Mouse (Mus musculus) lung, adult 18-20 months (tissue): Measurements from ENCODE around the gene Tat.
A peak's percentile ranks its signal among the peaks of the same experiment; 100 is the strongest.

ENCODE experiments used
- DNase-seq, 2 experiments: peaks; one replicate each; pipeline ENCODE4 v3.0.0; 2022; ENCODE audit warnings: mixed read lengths in 2 of 2

Tat gene

GRCm38 (mm10) chr8:109983944-109984343 lies 6.3 kb upstream of the Tat start:
- no peak for DNase-seq

- no peak for DNase-seq
Observed at GRCm38 (mm10) chr8:109986384-109986783, 3.9 kb upstream of the Tat start.

GRCm38 (mm10) chr8:109987776-109988175 lies 2.5 kb upstream of the Tat start:
- DNase-seq, result peak; percentile 26 to 31

- DNase-seq, result no peak
Observed at GRCm38 (mm10) chr8:109989151-109989550, 1.1 kb upstream of the Tat start.

- DNase-seq, result no peak
Observed at GRCm38 (mm10) chr8:109992166-109992565, 1.9 kb downstream of the Tat start.

- DNase-seq, result no peak
Observed at GRCm38 (mm10) chr8:109992951-109993350, 2.7 kb downstream of the Tat start.

- DNase-seq, result no peak
Observed at GRCm38 (mm10) chr8:109997381-109997780, 7.1 kb downstream of the Tat start.

GRCm38 (mm10) chr8:109998066-109998465 lies 7.8 kb downstream of the Tat start:
- DNase-seq, result no peak

GRCm38 (mm10) chr8:109999974-110000373 lies 9.7 kb downstream of the Tat start:
- DNase-seq, result no peak

- DNase-seq, result peak in 1 of 2 experiments; percentile 31
Observed at GRCm38 (mm10) chr8:110002953-110003352, 12.7 kb downstream of the Tat start.

GRCm38 (mm10) chr8:110004300-110004699 lies 14.1 kb downstream of the Tat start:
- DNase-seq, result no peak

- DNase-seq, result no peak
Observed at GRCm38 (mm10) chr8:110006312-110007023, 16.2 kb downstream of the Tat start.

- no peak for DNase-seq
Observed at GRCm38 (mm10) chr8:110008228-110008994, 18.2 kb downstream of the Tat start.

- DNase-seq, result no peak
Observed at GRCm38 (mm10) chr8:110008995-110009446, 18.8 kb downstream of the Tat start.

- DNase-seq, result peak; percentile 33 to 45
Observed at GRCm38 (mm10) chr8:110010868-110011267, 20.6 kb downstream of the Tat start.

- DNase-seq, result no peak
Observed at GRCm38 (mm10) chr8:110022081-110022480, 31.8 kb downstream of the Tat start.

GRCm38 (mm10) chr8:110022768-110023344 lies 32.6 kb downstream of the Tat start:
- no peak for DNase-seq

- peak in 1 of 2 experiments; percentile 17 for DNase-seq
Observed at GRCm38 (mm10) chr8:110033771-110034170, 43.5 kb downstream of the Tat start.

GRCm38 (mm10) chr8:110034331-110034730 lies 44.1 kb downstream of the Tat start:
- no peak for DNase-seq

GRCm38 (mm10) chr8:110036156-110036555 lies 45.9 kb downstream of the Tat start:
- DNase-seq, result no peak

GRCm38 (mm10) chr8:110039216-110039615 lies 49.0 kb downstream of the Tat start:
- DNase-seq, result no peak

GRCm38 (mm10) chr8:110039659-110040058 lies 49.4 kb downstream of the Tat start, which contains the start of gene Chst4:
Gene Chst4, minus strand, starts transcription at chr8:110039740.
- DNase-seq, result no peak

GRCm38 (mm10) chr8:110040509-110040908 lies 50.3 kb downstream of the Tat start:
- DNase-seq, result no peak
